Mouse (Mus musculus) intestine, embryonic 16.5 days (tissue): ENCODE measurements at regions not wholly inside any gene's neighbourhood (a gene's known extent, or its start where the extent isn't known, plus 50 kb on each side); places are given as distances from the start of the nearest gene placed in this dataset.
"Not testable (repeated sequence)": the region's sequence is repeated elsewhere in the genome, so short reads cannot be mapped to it uniquely, and the experiment has no call there.

Experiments used
- ATAC-seq: fragments of 200-750 bp; cut with Nextera tagmentation; 2 replicates; pipeline ENCODE4 v1.8.0; 2017; ENCODE audit warnings: moderate TSS enrichment, moderate library complexity
- H3K27ac ChIP-seq: fragments of 300-500 bp; sonication (generic); 2 replicates; pipeline ENCODE4 v1.5.1; 2014; ENCODE audit warnings: mild to moderate bottlenecking, low read length
- H3K27me3 ChIP-seq: fragments of 300-500 bp; sonication (generic); replicated peaks from 2 replicates; pipeline ENCODE4 v1.6.1; 2014; ENCODE audit warnings: low read length, control low read depth, mixed read lengths; ENCODE audit not compliant: control insufficient read depth, insufficient read depth
- H3K36me3 ChIP-seq: fragments of 300-500 bp; sonication (generic); 2 replicates; pipeline ENCODE4 v1.6.1; 2014; ENCODE audit warnings: low read length, control low read depth; ENCODE audit not compliant: control insufficient read depth, insufficient read depth
- H3K4me1 ChIP-seq: fragments of 300-500 bp; sonication (generic); 2 replicates; pipeline ENCODE4 v1.6.1; 2014; ENCODE audit warnings: low read length, control low read depth, mixed read lengths; ENCODE audit not compliant: control insufficient read depth, insufficient read depth
- H3K4me2 ChIP-seq: fragments of 300-500 bp; sonication (generic); 2 replicates; pipeline ENCODE4 v1.6.1; 2014; ENCODE audit warnings: low read depth, low read length, control low read depth
- H3K4me3 ChIP-seq: fragments of 300-500 bp; sonication (generic); 2 replicates; pipeline ENCODE4 v1.5.1; 2014; ENCODE audit warnings: mild to moderate bottlenecking, low read length
- H3K9ac ChIP-seq: fragments of 300-500 bp; sonication (generic); 2 replicates; pipeline ENCODE4 v1.6.1; 2014; ENCODE audit warnings: low read depth, low read length
- H3K9me3 ChIP-seq: fragments of 300-500 bp; sonication (generic); 2 replicates; pipeline ENCODE4 v1.6.1; 2016; ENCODE audit warnings: low read length, control low read depth; ENCODE audit not compliant: control insufficient read depth
- WGBS: fragments of 180-500 bp; shearing (Covaris S2); extraction: QIAGEN DNeasy Blood & Tissue Kit; methylation state at CpG from one replicate; pipeline ENCODE4 v1.1.7; 2014; 5-methylcytosine and 5-hydroxymethylcytosine counted together

GRCm38 (mm10) chr7:137583556-137583955, 146.1 kb downstream of the Glrx3 start:
- 92% methylated on average over 2 of the region's 2 CpGs for WGBS
- no peak overlapping the region for H3K27ac ChIP-seq
- H3K36me3 ChIP-seq: no peaks in the 10 kb centered on the region
- H3K27me3 ChIP-seq: no peaks in the 10 kb centered on the region
- no peaks in the 10 kb centered on the region for H3K9me3 ChIP-seq
- H3K9ac ChIP-seq: no peak overlapping the region
- no peak overlapping the region for H3K4me2 ChIP-seq
- no peak overlapping the region for H3K4me3 ChIP-seq
- H3K4me1 ChIP-seq: no peaks in the 10 kb centered on the region
- no peak for ATAC-seq

- H3K4me1 ChIP-seq, H3K9ac ChIP-seq, H3K4me2 ChIP-seq, H3K36me3 ChIP-seq, H3K27me3 ChIP-seq, H3K4me3 ChIP-seq, ATAC-seq, H3K9me3 ChIP-seq, H3K27ac ChIP-seq: not testable (repeated sequence)
- WGBS: 71% methylated on average over 4 of the region's 4 CpGs
Observed at GRCm38 (mm10) chr7:137584916-137585315, 147.5 kb downstream of the Glrx3 start.

- no peaks in the 10 kb centered on the region for H3K27me3 ChIP-seq
- H3K9me3 ChIP-seq: no peaks in the 10 kb centered on the region
- H3K4me3 ChIP-seq: no peak overlapping the region
- no peak for ATAC-seq
- H3K27ac ChIP-seq: no peak overlapping the region
- no peaks in the 10 kb centered on the region for H3K4me1 ChIP-seq
- H3K4me2 ChIP-seq: no peak overlapping the region
- H3K9ac ChIP-seq: no peak overlapping the region
- no peaks in the 10 kb centered on the region for H3K36me3 ChIP-seq
- 59% methylated on average over 8 of the region's 8 CpGs for WGBS
Observed at GRCm38 (mm10) chr7:137593570-137593969, 156.2 kb downstream of the Glrx3 start.

GRCm38 (mm10) chr7:137595567-137595966, 158.2 kb downstream of the Glrx3 start:
- no peaks in the 10 kb centered on the region for H3K4me1 ChIP-seq
- H3K4me3 ChIP-seq: no peak overlapping the region
- H3K27me3 ChIP-seq: no peaks in the 10 kb centered on the region
- 67% methylated on average over 4 of the region's 4 CpGs for WGBS
- no peak overlapping the region for H3K9ac ChIP-seq
- no peaks in the 10 kb centered on the region for H3K36me3 ChIP-seq
- no peaks in the 10 kb centered on the region for H3K9me3 ChIP-seq
- no peak overlapping the region for H3K4me2 ChIP-seq
- ATAC-seq: no peak
- H3K27ac ChIP-seq: no peak overlapping the region

GRCm38 (mm10) chr7:137596161-137596560, 158.7 kb downstream of the Glrx3 start:
- H3K4me2 ChIP-seq: no peak overlapping the region
- H3K36me3 ChIP-seq: no peaks in the 10 kb centered on the region
- WGBS: 33% methylated on average over 7 of the region's 7 CpGs
- H3K4me3 ChIP-seq: no peak overlapping the region
- no peak overlapping the region for H3K27ac ChIP-seq
- H3K4me1 ChIP-seq: no peaks in the 10 kb centered on the region
- ATAC-seq: no peak
- H3K27me3 ChIP-seq: no peaks in the 10 kb centered on the region
- H3K9ac ChIP-seq: no peak overlapping the region
- H3K9me3 ChIP-seq: no peaks in the 10 kb centered on the region

- no peaks in the 10 kb centered on the region for H3K36me3 ChIP-seq
- H3K4me2 ChIP-seq: no peak overlapping the region
- H3K4me1 ChIP-seq: no peaks in the 10 kb centered on the region
- 7% methylated on average over 8 of the region's 8 CpGs for WGBS
- H3K9ac ChIP-seq: no peak overlapping the region
- H3K27ac ChIP-seq: no peak overlapping the region
- no peak; the same call in 1 of the 2 replicates for ATAC-seq
- H3K27me3 ChIP-seq: no peaks in the 10 kb centered on the region
- H3K9me3 ChIP-seq: no peaks in the 10 kb centered on the region
- H3K4me3 ChIP-seq: no peak overlapping the region
Observed at GRCm38 (mm10) chr7:137603039-137603438, 165.6 kb downstream of the Glrx3 start.

- H3K4me2 ChIP-seq: no peak overlapping the region
- no peak overlapping the region for H3K4me3 ChIP-seq
- 52% methylated on average over 6 of the region's 6 CpGs for WGBS
- no peak overlapping the region for H3K9ac ChIP-seq
- no peak for ATAC-seq
- H3K27ac ChIP-seq: no peak overlapping the region
- no peaks in the 10 kb centered on the region for H3K4me1 ChIP-seq
- no peaks in the 10 kb centered on the region for H3K9me3 ChIP-seq
- H3K27me3 ChIP-seq: no peaks in the 10 kb centered on the region
- H3K36me3 ChIP-seq: no peaks in the 10 kb centered on the region
Observed at GRCm38 (mm10) chr7:137609752-137610151, 172.3 kb downstream of the Glrx3 start.

GRCm38 (mm10) chr7:137611363-137611762, 173.9 kb downstream of the Glrx3 start:
- H3K4me2 ChIP-seq: no peak overlapping the region
- WGBS: 71% methylated on average over 6 of the region's 6 CpGs
- H3K27ac ChIP-seq: no peak overlapping the region
- no peaks in the 10 kb centered on the region for H3K9me3 ChIP-seq
- no peaks in the 10 kb centered on the region for H3K36me3 ChIP-seq
- no peak overlapping the region for H3K4me3 ChIP-seq
- no peak for ATAC-seq
- H3K9ac ChIP-seq: no peak overlapping the region
- H3K4me1 ChIP-seq: no peaks in the 10 kb centered on the region
- H3K27me3 ChIP-seq: no peaks in the 10 kb centered on the region

- no peaks in the 10 kb centered on the region for H3K4me1 ChIP-seq
- WGBS: 73% methylated on average over 7 of the region's 7 CpGs
- H3K9ac ChIP-seq: no peak overlapping the region
- ATAC-seq: no peak
- no peaks in the 10 kb centered on the region for H3K9me3 ChIP-seq
- H3K36me3 ChIP-seq: no peaks in the 10 kb centered on the region
- H3K27ac ChIP-seq: no peak overlapping the region
- no peak overlapping the region for H3K4me3 ChIP-seq
- no peak overlapping the region for H3K4me2 ChIP-seq
- no peaks in the 10 kb centered on the region for H3K27me3 ChIP-seq
Observed at GRCm38 (mm10) chr7:137611891-137612522, 174.6 kb downstream of the Glrx3 start.
